ENCODE assay signal across 25 mouse cellular contexts in the genomic region with DNA sequence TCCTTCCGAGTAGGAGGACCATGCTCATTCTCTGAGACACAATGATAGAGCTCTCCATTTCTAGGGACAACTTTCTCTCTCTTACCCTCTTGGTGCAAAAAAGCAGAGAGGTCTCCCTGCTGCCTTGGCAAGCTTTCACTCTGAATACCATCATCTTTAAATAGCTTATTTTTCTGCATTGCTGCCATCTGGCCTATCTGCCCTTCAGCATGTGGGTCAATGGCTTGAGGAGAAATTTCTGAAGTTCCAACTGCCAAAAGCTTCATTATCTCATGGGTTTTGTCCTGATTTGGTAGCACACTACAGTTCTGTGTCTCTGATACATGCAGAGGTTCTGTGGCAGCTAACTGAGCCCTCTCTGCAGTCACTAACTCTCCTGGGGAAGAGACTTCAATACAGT.
DNase-seq lines count a peak whose midpoint lies in the region; ATAC-seq and TF ChIP-seq lines count a peak whose summit lies in the region.
"Had no signal": no experiment of that assay in that cellular context is flagged by ENCODE, and none has a peak within 500 bp of the region (broad histone marks: within the 10 kb centered on the region; RNA-seq: fewer than 3 reads in every experiment).

No protein-coding gene starts in this region.

- H3K27me3 ChIP-seq in cerebellum, adult 2 months (ENCODE audit: control insufficient read depth, insufficient read depth, low read length), result no peaks in the 10 kb centered on the region
- H3K27me3 ChIP-seq in heart, postnatal 0 days (ENCODE audit: control insufficient read depth, insufficient read depth, low read length), result no peaks in the 10 kb centered on the region
- H3K27me3 ChIP-seq: embryonic facial prominence, embryonic 15.5 days; heart, embryonic 12.5 days; hindbrain, embryonic 12.5 days had no signal

- H3K4me1 ChIP-seq in cerebellum, adult 2 months (ENCODE audit: control insufficient read depth, insufficient read depth, low read length), result peaks cover 4% of the 10 kb centered on the region; the same call in 1 of the 2 replicates
- H3K4me1 ChIP-seq in heart, postnatal 0 days (ENCODE audit: control insufficient read depth, insufficient read depth), result no peaks in the 10 kb centered on the region
- H3K4me1 ChIP-seq: embryonic facial prominence, embryonic 15.5 days; forebrain, embryonic 10.5 days; heart, embryonic 12.5 days; hindbrain, embryonic 12.5 days had no signal

- no peak overlapping the region for H3K4me3 ChIP-seq in cerebellum, adult 2 months (replicated peaks; ENCODE audit: insufficient read depth, low read depth, low read length)
- H3K4me3 ChIP-seq in heart, postnatal 0 days (ENCODE audit: low read depth, low read length), result no peak overlapping the region
- H3K4me3 ChIP-seq: embryonic facial prominence, embryonic 15.5 days; erythroblast, embryonic 14.5 days; forebrain, embryonic 10.5 days; gastrocnemius, adult 2 months; heart, embryonic 12.5 days; hindbrain, embryonic 12.5 days had no signal

- H3K9me3 ChIP-seq in heart, postnatal 0 days (replicated peaks; ENCODE audit: control insufficient read depth, low read length), result no peaks in the 10 kb centered on the region
- H3K9me3 ChIP-seq: embryonic facial prominence, embryonic 15.5 days; forebrain, embryonic 10.5 days; G1E; heart, embryonic 12.5 days; hindbrain, embryonic 12.5 days had no signal

- WGBS in cerebellum, adult 2 months, result 77% methylated on average over 1 of the region's 1 CpGs
- WGBS in heart, postnatal 0 days, result 88% methylated on average over 1 of the region's 1 CpGs

- peaks cover 39% of the 10 kb centered on the region for H3K36me3 ChIP-seq in heart, postnatal 0 days (replicated peaks; ENCODE audit: control insufficient read depth, insufficient read depth, low read length)

- no peak for TF ChIP-seq POLR2A in cerebellum, adult 2 months (IDR thresholded peaks at IDR 0.05; ENCODE audit: borderline replicate concordance, insufficient read depth, low read length)

- ATAC-seq in heart, postnatal 0 days (ENCODE audit: insufficient read depth, low read depth), result peak; percentile 60
- ATAC-seq: CD4-positive, CD25-positive, alpha-beta regulatory T cell, adult 4 months; forebrain, embryonic 14.5 days; hindbrain, embryonic 16.5 days; inflammation-experienced regulatory T-cells, adult 6 months had no signal

- no peak for TF ChIP-seq EP300 in heart, postnatal 0 days (IDR thresholded peaks at IDR 0.05; ENCODE audit: low read depth)

- no peak overlapping the region for H3K4me2 ChIP-seq in heart, postnatal 0 days (ENCODE audit: low read depth, low read length)
- H3K4me2 ChIP-seq: embryonic facial prominence, embryonic 15.5 days; heart, embryonic 12.5 days; hindbrain, embryonic 12.5 days had no signal

- TF ChIP-seq CTCF in cerebellum, adult 2 months (IDR thresholded peaks at IDR 0.05; ENCODE audit: borderline replicate concordance, insufficient read depth, low read depth, low read length), result no peak
- TF ChIP-seq CTCF in heart, postnatal 0 days (IDR thresholded peaks at IDR 0.05; ENCODE audit: low read depth), result no peak

- peak overlapping the region; percentile 6; the same call in 1 of the 2 replicates for H3K27ac ChIP-seq in cerebellum, adult 2 months (ENCODE audit: insufficient read depth, low read length)
- peak overlapping the region; percentile 80 for H3K27ac ChIP-seq in heart, postnatal 0 days (ENCODE audit: low read depth)
- H3K27ac ChIP-seq: embryonic facial prominence, embryonic 15.5 days; forebrain, embryonic 10.5 days; gastrocnemius, adult 2 months; hindbrain, embryonic 12.5 days had no signal

- DNase-seq in cerebellum, adult 2 months, result peak in 1 of 2 experiments; percentile 67
- no peak for DNase-seq in cerebellum, postnatal 4 days (ENCODE audit: low spot score in 2 of 2)
- DNase-seq in heart, postnatal 0 days (ENCODE audit: low spot score), result peak; percentile 70
- no peak for DNase-seq in heart, adult 9 months (ENCODE audit: low spot score in 2 of 2)
- DNase-seq in cerebellum, adult 8-10 months, result peak; percentile 26
- DNase-seq in cerebellum, postnatal 25 days, result peak; percentile 18 to 22
- DNase-seq in testis, postnatal 10 days (ENCODE audit: low spot score), result no peak
- DNase-seq: adrenal gland, adult 8-10 months; adrenal gland, postnatal 36 days; B cell, adult 2 months; embryo, embryonic 11 days; gastrocnemius, adult 2 months; gastrocnemius, postnatal 25 days; kidney, adult 11 months; kidney, postnatal 10 days had no signal

- H3K9ac ChIP-seq in heart, postnatal 0 days (replicated peaks; ENCODE audit: low read depth, low read length), result no peak overlapping the region
- H3K9ac ChIP-seq: embryonic facial prominence, embryonic 15.5 days; heart, embryonic 12.5 days; hindbrain, embryonic 12.5 days had no signal

Comparison
In these comparisons a context has a peak if more than half of its experiments do, and no peak if none do; other contexts are left out.
1. DNase-seq: peak in heart, postnatal 0 days (single experiment), cerebellum, adult 8-10 months (single experiment) and cerebellum, postnatal 25 days (2 of 2); none in cerebellum, postnatal 4 days (0 of 2), heart, adult 9 months (0 of 2) and testis, postnatal 10 days (single experiment).